Mouse (Mus musculus): ENCODE results near the gene Cfap157. TPM values are rescaled to one million over a fixed set of nuclear protein-coding genes. Genes with fewer than 3 reads are reported as not detected.

The Cfap157 gene
- polyA plus RNA-seq, 1 experiment from 2014 or later: 1.3 TPM

DNA sequence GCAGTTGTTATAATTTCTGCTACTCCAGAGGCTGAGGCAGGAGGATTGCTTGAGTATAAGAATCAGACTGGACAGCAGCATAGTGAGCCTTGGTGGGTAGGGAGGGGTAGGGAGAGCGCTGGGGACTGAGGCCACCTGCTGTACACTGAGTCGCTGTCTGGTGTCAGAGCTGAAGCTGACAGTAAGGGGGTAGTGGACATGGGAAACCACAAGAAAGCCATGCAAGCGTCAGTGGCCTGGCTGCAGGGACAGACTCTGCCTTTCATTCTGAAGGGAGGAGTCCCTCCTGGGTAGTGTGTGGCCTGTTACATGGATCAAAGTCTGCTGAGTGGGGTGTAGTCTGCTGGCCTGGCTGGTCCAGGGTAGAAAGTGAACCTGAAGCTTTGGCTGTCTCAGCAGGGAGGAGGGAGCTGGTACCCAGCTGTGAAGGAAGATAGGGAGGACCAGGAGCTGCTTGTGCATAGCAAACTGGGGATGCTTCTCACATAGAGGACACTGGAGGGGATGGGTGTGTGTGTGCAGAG is 47.9 kb downstream of the Cfap157 start:
- no peak for DNase-seq (ENCODE audit: low spot score)
- Histone ChIP-seq H3K4me3 (no peak overlapping the region), H3K4me1 (peaks cover 41% of the 10 kb centered on the region), H3K36me3 (no peaks in the 10 kb centered on the region), H3K27me3 (ENCODE audit: low read depth, poor library complexity, severe bottlenecking) (peaks cover 27% of the 10 kb centered on the region), H3K27ac (no peak overlapping the region), H3K9me3 (replicated peaks) (no peaks in the 10 kb centered on the region)
- WGBS: 51% methylated on average over 3 of the region's 3 CpGs

DNA sequence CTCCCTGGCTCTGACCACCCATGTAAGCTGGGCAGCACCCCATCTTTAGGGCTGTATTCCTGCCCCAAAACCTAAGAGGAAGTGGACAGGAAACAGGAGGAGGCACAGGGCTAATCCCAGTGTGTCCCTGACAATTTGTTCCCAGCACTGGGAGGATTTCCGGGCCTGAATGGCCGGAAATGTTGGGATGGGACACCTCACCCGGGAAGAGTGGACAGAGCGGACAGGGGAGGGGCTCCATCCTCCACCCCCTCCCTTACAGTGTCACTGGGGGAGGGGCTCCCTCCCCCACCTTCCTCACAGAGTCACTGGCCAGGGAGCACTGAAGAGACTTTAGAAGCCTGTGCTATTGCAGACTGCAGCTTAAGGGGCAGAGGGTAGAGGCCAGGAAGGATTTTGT is 49.3 kb downstream of the Cfap157 start:
- Histone ChIP-seq H3K4me3 (no peak overlapping the region), H3K9me3 (replicated peaks) (no peaks in the 10 kb centered on the region), H3K4me1 (peaks cover 50% of the 10 kb centered on the region), H3K36me3 (no peaks in the 10 kb centered on the region), H3K27ac (peak overlapping the region; percentile 66), H3K27me3 (ENCODE audit: low read depth, poor library complexity, severe bottlenecking) (peaks cover 13% of the 10 kb centered on the region)
- DNase-seq (ENCODE audit: low spot score): no peak
- WGBS: 40% methylated on average over 4 of the region's 4 CpGs

DNA sequence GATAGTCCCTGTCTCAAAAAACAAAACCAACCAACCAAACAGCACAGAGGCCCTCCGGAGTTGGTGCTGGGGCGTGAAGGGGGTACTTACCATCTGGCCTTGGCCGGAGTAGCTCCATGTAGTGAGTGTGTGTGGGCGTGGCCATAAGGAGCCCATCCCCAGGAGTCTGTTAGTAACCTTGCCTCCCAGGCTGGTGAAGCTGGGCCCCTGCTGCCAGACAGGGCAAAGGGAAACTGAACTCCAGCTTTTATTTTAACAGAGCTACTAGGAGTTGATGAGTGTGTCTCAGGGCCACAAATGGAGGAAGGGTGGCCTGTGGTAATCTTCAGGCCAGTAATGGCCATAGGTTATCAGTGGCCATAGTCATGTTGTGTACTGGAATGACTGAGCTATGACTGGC is 49.7 kb downstream of the Cfap157 start:
- Histone ChIP-seq H3K36me3 (no peaks in the 10 kb centered on the region), H3K4me3 (no peak overlapping the region), H3K27me3 (ENCODE audit: low read depth, poor library complexity, severe bottlenecking) (peaks cover 8% of the 10 kb centered on the region), H3K9me3 (replicated peaks) (no peaks in the 10 kb centered on the region), H3K4me1 (peaks cover 54% of the 10 kb centered on the region), H3K27ac (peak overlapping the region; percentile 66)
- DNase-seq (ENCODE audit: low spot score): no peak
- 37% methylated on average over 4 of the region's 4 CpGs for WGBS

DNA sequence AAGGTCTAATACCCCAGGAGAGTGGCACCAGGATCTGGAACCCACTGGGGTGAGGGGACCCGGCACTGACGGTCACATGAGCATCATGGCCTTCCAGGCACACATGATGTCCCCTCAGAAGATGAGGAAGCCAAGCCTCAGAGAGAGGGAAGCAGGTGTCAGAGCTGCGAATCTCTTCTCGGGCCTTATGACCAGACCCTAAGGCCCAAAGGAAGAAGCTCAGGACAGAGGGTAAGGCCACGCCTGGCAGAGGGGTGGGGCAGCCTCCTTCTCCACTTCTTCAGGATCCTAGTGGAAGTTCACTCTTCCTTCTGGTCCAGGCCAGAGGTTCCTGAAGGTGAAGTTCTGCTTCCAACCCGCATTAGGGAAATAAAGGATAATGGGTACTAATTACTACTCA is 51.5 kb downstream of the Cfap157 start:
- WGBS: 80% methylated on average over 6 of the region's 6 CpGs
- 0 out of 2 replicates have a peak, but pooled peaks cover 4% of the 10 kb centered on the region for H3K27me3 ChIP-seq (ENCODE audit: low read depth, poor library complexity, severe bottlenecking)
- H3K27ac ChIP-seq: peak overlapping the region; percentile 57; the same call in 1 of the 2 replicates
- H3K4me3 ChIP-seq: no peak overlapping the region
- no peak for DNase-seq (ENCODE audit: low spot score)
- H3K4me1 ChIP-seq: peaks cover 70% of the 10 kb centered on the region
- no peaks in the 10 kb centered on the region for H3K36me3 ChIP-seq
- no peaks in the 10 kb centered on the region for H3K9me3 ChIP-seq (replicated peaks)

DNA sequence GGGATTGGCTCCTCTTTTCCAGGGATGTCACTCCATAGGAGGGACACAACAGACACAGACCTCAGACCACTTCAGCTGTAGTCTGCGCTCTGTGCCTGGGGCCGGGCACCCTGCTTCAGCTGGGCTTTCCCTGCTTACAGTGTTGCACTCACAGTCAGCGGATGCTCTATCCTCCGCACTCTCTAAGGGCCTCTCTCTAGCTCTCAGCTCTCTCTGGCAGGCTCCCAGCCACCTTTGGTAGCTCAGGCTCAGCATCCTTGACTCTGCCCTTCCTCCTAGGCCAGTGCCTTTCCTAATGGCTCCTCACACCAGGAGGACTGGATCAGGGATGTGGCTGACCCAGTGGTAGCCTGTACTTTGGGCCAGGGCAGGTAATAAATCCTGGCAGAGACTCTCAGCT is 52.3 kb downstream of the Cfap157 start:
- WGBS: 75% methylated on average over 4 of the region's 4 CpGs

DNA sequence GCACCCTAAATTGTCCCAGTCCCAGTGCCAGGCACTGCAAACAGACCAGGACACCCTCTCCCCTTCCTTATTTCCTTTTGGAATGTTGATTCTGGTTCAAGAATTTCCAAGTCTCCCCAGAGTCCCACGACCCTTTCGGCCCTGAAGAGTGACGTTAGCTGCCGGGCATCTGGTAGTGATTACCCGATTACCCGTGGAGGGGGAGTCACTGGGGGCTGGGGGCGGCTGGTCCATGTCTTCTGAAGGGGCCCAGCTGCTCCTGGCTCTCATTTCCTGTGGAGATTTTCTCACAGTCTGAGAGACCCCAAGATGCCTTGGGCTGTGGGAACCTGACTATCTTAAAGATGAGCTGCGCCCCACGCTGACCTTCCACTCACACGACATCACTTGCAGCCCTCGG is 53.4 kb downstream of the Cfap157 start:
- Histone ChIP-seq H3K27me3 (ENCODE audit: low read depth, poor library complexity, severe bottlenecking) (no peaks in the 10 kb centered on the region), H3K4me3 (peak overlapping the region; percentile 35), H3K9me3 (replicated peaks) (no peaks in the 10 kb centered on the region), H3K36me3 (no peaks in the 10 kb centered on the region), H3K27ac (peak overlapping the region; percentile 82), H3K4me1 (peaks cover 75% of the 10 kb centered on the region)
- 12% methylated on average over 11 of the region's 11 CpGs for WGBS
- peak; percentile 85 for DNase-seq (ENCODE audit: low spot score)

More for the DNA sequence above, 52.3 kb downstream of the Cfap157 start:
- Histone ChIP-seq H3K9me3 (replicated peaks) (no peaks in the 10 kb centered on the region), H3K4me1 (peaks cover 78% of the 10 kb centered on the region), H3K36me3 (no peaks in the 10 kb centered on the region), H3K4me3 (0 out of 2 replicates have a peak overlapping the region, but pooled peaks have one; percentile 9), H3K27ac (peak overlapping the region; percentile 82), H3K27me3 (ENCODE audit: low read depth, poor library complexity, severe bottlenecking) (no peaks in the 10 kb centered on the region)
- no peak for DNase-seq (ENCODE audit: low spot score)

DNA sequence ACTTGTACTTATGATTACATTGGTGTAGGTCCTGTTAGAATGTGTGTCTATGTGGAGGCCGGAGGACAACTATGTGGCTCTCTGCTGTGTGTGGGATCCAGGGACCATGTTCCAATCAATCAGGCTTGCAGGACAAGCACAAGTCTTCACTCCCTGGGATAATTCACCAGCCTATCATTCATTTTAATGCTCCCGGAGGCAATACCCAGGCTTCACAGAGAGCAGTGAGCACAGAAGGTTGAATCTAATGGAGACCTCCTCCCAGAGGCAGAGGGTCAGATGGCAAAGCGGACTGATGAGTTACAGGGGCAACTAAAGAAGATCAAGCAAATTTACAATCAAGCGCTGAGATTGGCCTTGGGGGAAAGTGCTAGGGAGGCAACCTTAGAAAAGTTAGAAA is 54.7 kb downstream of the Cfap157 start:
- Histone ChIP-seq H3K9me3 (replicated peaks) (no peaks in the 10 kb centered on the region), H3K4me1 (peaks cover 63% of the 10 kb centered on the region), H3K4me3 (no peak overlapping the region), H3K27ac (peak overlapping the region; percentile 82), H3K27me3 (ENCODE audit: low read depth, poor library complexity, severe bottlenecking) (no peaks in the 10 kb centered on the region), H3K36me3 (no peaks in the 10 kb centered on the region)
- DNase-seq (ENCODE audit: low spot score): no peak
- 42% methylated on average over 4 of the region's 4 CpGs for WGBS

DNA sequence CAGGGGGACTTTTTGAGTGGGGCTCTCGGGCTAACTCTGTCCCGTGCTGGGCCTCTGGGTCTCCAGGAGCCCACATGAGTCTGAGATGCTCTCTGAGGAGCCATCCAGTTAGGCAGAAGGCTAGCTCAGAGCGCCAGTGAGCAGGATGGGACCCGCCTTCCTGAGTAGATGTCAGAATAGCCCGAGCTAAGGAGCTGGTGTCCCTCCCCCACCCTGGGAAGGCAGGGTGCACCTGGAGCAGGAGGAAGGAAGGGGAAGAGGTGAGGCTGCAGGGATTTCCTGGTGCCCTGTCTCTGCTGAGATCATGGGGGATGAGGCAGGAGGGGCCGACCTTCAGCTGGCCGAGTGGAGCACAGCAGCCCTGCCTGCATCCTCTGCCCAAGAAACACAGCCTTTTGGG is 55.8 kb downstream of the Cfap157 start:
- no peaks in the 10 kb centered on the region for H3K27me3 ChIP-seq (ENCODE audit: low read depth, poor library complexity, severe bottlenecking)
- H3K9me3 ChIP-seq (replicated peaks): no peaks in the 10 kb centered on the region
- no peaks in the 10 kb centered on the region for H3K36me3 ChIP-seq
- H3K4me1 ChIP-seq: peaks cover 57% of the 10 kb centered on the region
- whole genome bisulfite sequencing: 48% methylated on average over 7 of the region's 7 CpGs
- DNase-seq (ENCODE audit: low spot score): no peak
- H3K4me3 ChIP-seq: peak overlapping the region; percentile 52
- H3K27ac ChIP-seq: peak overlapping the region; percentile 81

DNA sequence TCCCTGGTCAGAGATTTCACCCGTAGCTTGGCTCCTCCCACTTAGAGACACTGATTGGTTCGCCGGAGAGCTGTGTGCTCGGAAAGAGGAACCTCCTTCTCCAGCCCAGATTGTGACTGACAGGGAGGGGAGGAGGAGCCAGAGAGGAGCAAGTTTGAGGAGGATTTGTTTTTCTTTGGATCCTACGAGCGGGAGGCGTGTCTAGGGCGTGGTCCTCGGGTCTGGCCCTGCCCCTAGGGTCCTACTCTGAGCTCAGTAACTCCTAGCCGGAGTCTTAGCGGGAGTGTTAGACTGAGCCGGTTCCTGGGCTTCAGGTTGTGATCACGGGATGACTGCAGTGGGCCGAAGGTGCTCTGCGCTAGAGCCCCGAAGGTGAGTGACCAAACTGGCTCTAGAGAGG is 56.8 kb downstream of the Cfap157 start:
- Histone ChIP-seq H3K27me3 (ENCODE audit: low read depth, poor library complexity, severe bottlenecking) (no peaks in the 10 kb centered on the region), H3K9me3 (replicated peaks) (no peaks in the 10 kb centered on the region), H3K4me1 (peaks cover 53% of the 10 kb centered on the region), H3K4me3 (peak overlapping the region; percentile 52), H3K27ac (peak overlapping the region; percentile 81), H3K36me3 (no peaks in the 10 kb centered on the region)
- 0% methylated on average over 16 of the region's 16 CpGs for WGBS
- DNase-seq (ENCODE audit: low spot score): peak; percentile 90

Other genes with a start within 250 kb of the Cfap157 start
- 12.0 and 14.0 TPM in 2 replicates for gene Fam102a, start 249.1 kb downstream of the Cfap157 start, polyA plus RNA-seq (2016; fragmentation: Nextera tagmentation; extraction: Ambion mirVana)
- gene Dpm2, start 213.6 kb downstream of the Cfap157 start, polyA plus RNA-seq (2016; fragmentation: Nextera tagmentation; extraction: Ambion mirVana): 104 and 109 TPM in 2 replicates
- gene Pip5kl1, start 209.6 kb downstream of the Cfap157 start, polyA plus RNA-seq (2016; fragmentation: Nextera tagmentation; extraction: Ambion mirVana): 1.0 and 2.7 TPM in 2 replicates
- 0.24 TPM in 1 of 2 replicates, not detected in the other for gene 9430097D07Rik, start 208.7 kb downstream of the Cfap157 start, polyA plus RNA-seq (2016; fragmentation: Nextera tagmentation; extraction: Ambion mirVana)
- gene St6galnac4, start 197.3 kb downstream of the Cfap157 start, polyA plus RNA-seq (2016; fragmentation: Nextera tagmentation; extraction: Ambion mirVana): 26.0 and 26.1 TPM in 2 replicates
- gene St6galnac6, start 184.7 kb downstream of the Cfap157 start, polyA plus RNA-seq (2016; fragmentation: Nextera tagmentation; extraction: Ambion mirVana): 11.8 and 16.7 TPM in 2 replicates
- 21.6 and 35.7 TPM in 2 replicates for gene Ak1, start 162.7 kb downstream of the Cfap157 start, polyA plus RNA-seq (2016; fragmentation: Nextera tagmentation; extraction: Ambion mirVana)
- 27.9 and 28.5 TPM in 2 replicates for gene Eng, start 137.8 kb downstream of the Cfap157 start, polyA plus RNA-seq (2016; fragmentation: Nextera tagmentation; extraction: Ambion mirVana)
- 31.6 and 35.4 TPM in 2 replicates for gene Fpgs, start 80.3 kb downstream of the Cfap157 start, polyA plus RNA-seq (2016; fragmentation: Nextera tagmentation; extraction: Ambion mirVana)
- gene Cdk9, start 71.4 kb downstream of the Cfap157 start, polyA plus RNA-seq (2016; fragmentation: Nextera tagmentation; extraction: Ambion mirVana): 156 and 160 TPM in 2 replicates
- gene Sh2d3c, start 63.4 kb downstream of the Cfap157 start, polyA plus RNA-seq (2016; fragmentation: Nextera tagmentation; extraction: Ambion mirVana): 16.2 and 20.9 TPM in 2 replicates
- 0.14 TPM in 1 of 2 replicates, not detected in the other for gene 6330409D20Rik, start 43.4 kb downstream of the Cfap157 start, polyA plus RNA-seq (2016; fragmentation: Nextera tagmentation; extraction: Ambion mirVana)
- gene Tor2a, start 27.2 kb downstream of the Cfap157 start, polyA plus RNA-seq (2016; fragmentation: Nextera tagmentation; extraction: Ambion mirVana): 52.9 and 61.1 TPM in 2 replicates
- 0.23 and 0.38 TPM in 2 replicates for gene Ttc16, start 8.8 kb downstream of the Cfap157 start, polyA plus RNA-seq (2016; fragmentation: Nextera tagmentation; extraction: Ambion mirVana)
- gene Ptrh1, start 8.6 kb downstream of the Cfap157 start, polyA plus RNA-seq (2016; fragmentation: Nextera tagmentation; extraction: Ambion mirVana): 5.3 and 5.6 TPM in 2 replicates
- gene Stxbp1, start 62.8 kb upstream of the Cfap157 start, polyA plus RNA-seq (2016; fragmentation: Nextera tagmentation; extraction: Ambion mirVana): 10.9 and 12.9 TPM in 2 replicates
- gene Fam129b, start 91.7 kb upstream of the Cfap157 start, polyA plus RNA-seq (2016; fragmentation: Nextera tagmentation; extraction: Ambion mirVana): 40.9 and 47.9 TPM in 2 replicates
- 194 and 232 TPM in 2 replicates for gene Rpl12, start 177.1 kb upstream of the Cfap157 start, polyA plus RNA-seq (2016; fragmentation: Nextera tagmentation; extraction: Ambion mirVana)
- gene Lrsam1, start 177.2 kb upstream of the Cfap157 start, polyA plus RNA-seq (2016; fragmentation: Nextera tagmentation; extraction: Ambion mirVana): 5.3 and 7.5 TPM in 2 replicates
- gene Slc2a8, start 197.7 kb upstream of the Cfap157 start, polyA plus RNA-seq (2016; fragmentation: Nextera tagmentation; extraction: Ambion mirVana): 16.5 and 22.3 TPM in 2 replicates